Mouse (Mus musculus) olfactory bulb, adult 2 months (tissue): ENCODE measurements around the gene Pcx. TPM values are rescaled to one million over a fixed set of nuclear protein-coding genes. Genes with fewer than 3 reads are reported as not detected.

Source experiments
- H3K27ac ChIP-seq: fragments of 200-500 bp; 2 replicates; pipeline ENCODE4 v1.5.1; 2012; ENCODE audit warnings: low read depth, low read length; ENCODE audit not compliant: insufficient read depth
- H3K4me1 ChIP-seq: fragments of 200-500 bp; 2 replicates; pipeline ENCODE4 v1.6.1; 2012; ENCODE audit warnings: low read length; ENCODE audit not compliant: control insufficient read depth, insufficient read depth
- H3K4me3 ChIP-seq: fragments of 200-500 bp; 2 replicates; pipeline ENCODE4 v1.5.1; 2012; ENCODE audit warnings: mild to moderate bottlenecking, low read depth, low read length, moderate library complexity; ENCODE audit not compliant: insufficient read depth
- CTCF ChIP-seq: fragments of 200-500 bp; IDR thresholded peaks from 2 replicates; pipeline ENCODE4 v1.5.1; 2012; ENCODE audit warnings: low read depth, mild to moderate bottlenecking, low read length, moderate library complexity; ENCODE audit not compliant: insufficient read depth
- POLR2A ChIP-seq: fragments of 200-500 bp; IDR thresholded peaks from 2 replicates; pipeline ENCODE4 v1.6.1; 2012; ENCODE audit warnings: mild to moderate bottlenecking, low read depth, low read length, moderate library complexity; ENCODE audit not compliant: insufficient read depth
- WGBS: fragments of 180-500 bp; shearing (Covaris S2); methylation state at CpG from one replicate; pipeline ENCODE4 v1.1.7; 2018; 5-methylcytosine and 5-hydroxymethylcytosine counted together
- polyA plus RNA-seq: library from polyadenylated mRNA; stranded (reverse); fragments of >200 nt; gene quantifications from 2 replicates; pipeline ENCODE4 v1.2.4, GENCODE M21; 2012; ENCODE audit warnings: low replicate concordance; ENCODE audit not compliant: missing spikeins, insufficient read depth, insufficient read length

Pcx gene
- polyA plus RNA-seq, 1 experiment: not detected

GRCm38 (mm10) chr19:4507746-4508145, 2.5 kb upstream of the Pcx start:
- TF ChIP-seq CTCF (no peak), POLR2A (no peak)
- no peak overlapping the region for H3K27ac ChIP-seq
- WGBS: 82% methylated on average over 3 of the region's 3 CpGs
- no peak overlapping the region for H3K4me3 ChIP-seq
- peaks cover 12% of the 10 kb centered on the region for H3K4me1 ChIP-seq

- TF ChIP-seq POLR2A (no peak), CTCF (no peak)
- Histone ChIP-seq H3K4me3 (peak overlapping the region; percentile 72), H3K4me1 (peaks cover 15% of the 10 kb centered on the region), H3K27ac (no peak overlapping the region)
- 6% methylated on average over 13 of the region's 13 CpGs for WGBS
Measured at GRCm38 (mm10) chr19:4511116-4511841, 1.0 kb downstream of the Pcx start.

- Histone ChIP-seq H3K4me3 (no peak overlapping the region), H3K4me1 (peaks cover 15% of the 10 kb centered on the region), H3K27ac (no peak overlapping the region)
- TF ChIP-seq POLR2A (no peak), CTCF (no peak)
- 83% methylated on average over 4 of the region's 4 CpGs for WGBS
Measured at GRCm38 (mm10) chr19:4513236-4513858, 3.1 kb downstream of the Pcx start.

GRCm38 (mm10) chr19:4515746-4516145, 5.5 kb downstream of the Pcx start:
- peaks cover 12% of the 10 kb centered on the region for H3K4me1 ChIP-seq
- WGBS: 55% methylated on average over 2 of the region's 2 CpGs
- no peak overlapping the region for H3K4me3 ChIP-seq
- TF ChIP-seq CTCF (no peak), POLR2A (no peak)
- no peak overlapping the region for H3K27ac ChIP-seq

- Histone ChIP-seq H3K4me1 (peaks cover 7% of the 10 kb centered on the region; the same call in 1 of the 2 replicates), H3K4me3 (no peak overlapping the region), H3K27ac (no peak overlapping the region)
- TF ChIP-seq CTCF (no peak), POLR2A (no peak)
- WGBS: 80% methylated on average over 2 of the region's 2 CpGs
Measured at GRCm38 (mm10) chr19:4516288-4516687, 6.0 kb downstream of the Pcx start.

GRCm38 (mm10) chr19:4517483-4517882, 7.2 kb downstream of the Pcx start:
- TF ChIP-seq CTCF (no peak), POLR2A (no peak)

GRCm38 (mm10) chr19:4521426-4522050, 11.3 kb downstream of the Pcx start:
- 93% methylated on average over 3 of the region's 3 CpGs for WGBS

More at GRCm38 (mm10) chr19:4517483-4517882, 7.2 kb downstream of the Pcx start:
- no peak overlapping the region for H3K27ac ChIP-seq
- H3K4me1 ChIP-seq: peaks cover 3% of the 10 kb centered on the region; the same call in 1 of the 2 replicates
- H3K4me3 ChIP-seq: no peak overlapping the region
- WGBS: 91% methylated on average over 1 of the region's 1 CpGs

GRCm38 (mm10) chr19:4534646-4535045, 24.4 kb downstream of the Pcx start:
- no peak overlapping the region for H3K27ac ChIP-seq
- H3K4me1 ChIP-seq: peaks cover 3% of the 10 kb centered on the region
- 96% methylated on average over 2 of the region's 2 CpGs for WGBS
- TF ChIP-seq CTCF (no peak), POLR2A (no peak)
- H3K4me3 ChIP-seq: no peak overlapping the region

More at GRCm38 (mm10) chr19:4521426-4522050, 11.3 kb downstream of the Pcx start:
- Histone ChIP-seq H3K4me1 (no peaks in the 10 kb centered on the region), H3K27ac (no peak overlapping the region), H3K4me3 (no peak overlapping the region)
- TF ChIP-seq POLR2A (no peak), CTCF (no peak)

- TF ChIP-seq POLR2A (no peak), CTCF (no peak)
- Histone ChIP-seq H3K27ac (no peak overlapping the region), H3K4me1 (peaks cover 3% of the 10 kb centered on the region), H3K4me3 (no peak overlapping the region)
Measured at GRCm38 (mm10) chr19:4535922-4536321, 25.6 kb downstream of the Pcx start.

- Histone ChIP-seq H3K27ac (no peak overlapping the region), H3K4me1 (peaks cover 3% of the 10 kb centered on the region), H3K4me3 (no peak overlapping the region)
- 70% methylated on average over 3 of the region's 3 CpGs for WGBS
- TF ChIP-seq CTCF (no peak), POLR2A (no peak)
Measured at GRCm38 (mm10) chr19:4536606-4537005, 26.3 kb downstream of the Pcx start.
